Mouse (Mus musculus): ENCODE measurements around the gene Cntnap2. TPM values are rescaled to one million over a fixed set of nuclear protein-coding genes. Genes with fewer than 3 reads are reported as not detected.

Cntnap2 gene
- polyA plus RNA-seq, 1 experiment from 2014 or later: 19.5 TPM

DNA sequence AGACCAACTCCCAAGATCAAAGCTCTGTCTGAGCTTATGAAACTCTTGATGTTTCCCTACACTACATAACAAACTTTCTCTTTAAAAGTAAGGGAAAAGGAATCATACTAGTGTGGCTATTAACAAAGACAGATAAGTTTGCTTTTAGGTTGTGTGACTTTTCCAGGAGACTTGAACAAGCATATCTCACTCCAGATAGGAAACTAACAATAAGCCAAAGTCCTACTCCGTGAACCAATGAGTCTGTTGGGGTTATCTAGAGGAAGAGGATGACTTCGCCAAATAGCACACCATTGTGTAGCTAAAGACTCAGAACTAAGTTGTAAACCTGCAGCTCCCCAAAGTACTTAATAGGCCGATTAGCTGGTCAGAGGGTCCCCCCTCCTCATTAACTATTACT, 1860.8 kb downstream of the Cntnap2 start:
- Histone ChIP-seq H3K9ac (ENCODE audit: low read depth, low read length) (no peak overlapping the region), H3K27me3 (ENCODE audit: control insufficient read depth, insufficient read depth, low read length) (no peaks in the 10 kb centered on the region), H3K36me3 (ENCODE audit: control insufficient read depth, insufficient read depth, low read length) (no peaks in the 10 kb centered on the region), H3K4me1 (replicated peaks; ENCODE audit: control insufficient read depth, insufficient read depth, low read length) (no peaks in the 10 kb centered on the region), H3K27ac (ENCODE audit: low read depth, low read length) (no peak overlapping the region), H3K4me2 (replicated peaks; ENCODE audit: low read depth, low read length) (no peak overlapping the region), H3K9me3 (ENCODE audit: control insufficient read depth, low read length) (no peaks in the 10 kb centered on the region), H3K4me3 (ENCODE audit: low read depth, low read length) (no peak overlapping the region)
- ATAC-seq (ENCODE audit: low FRiP score) (no peak), DNase-seq (ENCODE audit: low spot score) (no peak)
- 84% methylated on average over 3 of the region's 3 CpGs for WGBS

DNA sequence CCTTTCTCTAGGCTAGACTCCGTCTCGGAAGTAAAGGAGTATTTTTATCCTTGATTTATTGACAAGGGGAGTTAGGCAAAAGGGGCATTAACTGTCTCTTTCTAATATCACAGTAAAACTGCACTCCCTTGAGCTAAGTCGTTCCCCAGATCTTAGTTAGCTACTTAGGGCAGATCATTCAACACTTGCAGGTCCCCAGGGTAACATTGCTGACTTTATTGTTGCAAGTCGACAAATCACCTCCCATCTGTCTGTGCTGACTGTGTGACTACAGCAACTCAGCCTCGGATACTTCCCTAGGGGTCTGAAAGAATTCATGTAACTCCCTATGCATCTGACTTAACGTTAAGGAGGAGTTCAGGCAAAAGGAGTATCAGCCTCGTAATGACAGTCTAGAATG, 1865.6 kb downstream of the Cntnap2 start:
- no peaks in the 10 kb centered on the region for H3K27me3 ChIP-seq (ENCODE audit: control insufficient read depth, insufficient read depth, low read length)
- H3K36me3 ChIP-seq (ENCODE audit: control insufficient read depth, insufficient read depth, low read length): no peaks in the 10 kb centered on the region
- no peaks in the 10 kb centered on the region for H3K9me3 ChIP-seq (ENCODE audit: control insufficient read depth, low read length)
- H3K4me1 ChIP-seq (replicated peaks; ENCODE audit: control insufficient read depth, insufficient read depth, low read length): no peaks in the 10 kb centered on the region
- ATAC-seq (ENCODE audit: low FRiP score): no peak
- no peak overlapping the region for H3K9ac ChIP-seq (ENCODE audit: low read depth, low read length)
- WGBS: 56% methylated on average over 7 of the region's 7 CpGs
- H3K4me2 ChIP-seq (replicated peaks; ENCODE audit: low read depth, low read length): no peak overlapping the region
- no peak overlapping the region for H3K27ac ChIP-seq (ENCODE audit: low read depth, low read length)
- DNase-seq (ENCODE audit: low spot score): no peak
- H3K4me3 ChIP-seq (ENCODE audit: low read depth, low read length): no peak overlapping the region

- Histone ChIP-seq H3K36me3 (ENCODE audit: control insufficient read depth, insufficient read depth, low read length) (no peaks in the 10 kb centered on the region), H3K27ac (ENCODE audit: low read depth, low read length) (no peak overlapping the region), H3K4me3 (ENCODE audit: low read depth, low read length) (no peak overlapping the region), H3K4me2 (replicated peaks; ENCODE audit: low read depth, low read length) (no peak overlapping the region), H3K9me3 (ENCODE audit: control insufficient read depth, low read length) (no peaks in the 10 kb centered on the region), H3K27me3 (ENCODE audit: control insufficient read depth, insufficient read depth, low read length) (no peaks in the 10 kb centered on the region), H3K4me1 (replicated peaks; ENCODE audit: control insufficient read depth, insufficient read depth, low read length) (no peaks in the 10 kb centered on the region), H3K9ac (ENCODE audit: low read depth, low read length) (no peak overlapping the region)
- WGBS: 78% methylated on average over 4 of the region's 4 CpGs
- ATAC-seq (ENCODE audit: low FRiP score): no peak
- DNase-seq (ENCODE audit: low spot score): no peak
Measured at GRCm38 (mm10) chr6:46945703-46946102, 1886.5 kb downstream of the Cntnap2 start.

DNA sequence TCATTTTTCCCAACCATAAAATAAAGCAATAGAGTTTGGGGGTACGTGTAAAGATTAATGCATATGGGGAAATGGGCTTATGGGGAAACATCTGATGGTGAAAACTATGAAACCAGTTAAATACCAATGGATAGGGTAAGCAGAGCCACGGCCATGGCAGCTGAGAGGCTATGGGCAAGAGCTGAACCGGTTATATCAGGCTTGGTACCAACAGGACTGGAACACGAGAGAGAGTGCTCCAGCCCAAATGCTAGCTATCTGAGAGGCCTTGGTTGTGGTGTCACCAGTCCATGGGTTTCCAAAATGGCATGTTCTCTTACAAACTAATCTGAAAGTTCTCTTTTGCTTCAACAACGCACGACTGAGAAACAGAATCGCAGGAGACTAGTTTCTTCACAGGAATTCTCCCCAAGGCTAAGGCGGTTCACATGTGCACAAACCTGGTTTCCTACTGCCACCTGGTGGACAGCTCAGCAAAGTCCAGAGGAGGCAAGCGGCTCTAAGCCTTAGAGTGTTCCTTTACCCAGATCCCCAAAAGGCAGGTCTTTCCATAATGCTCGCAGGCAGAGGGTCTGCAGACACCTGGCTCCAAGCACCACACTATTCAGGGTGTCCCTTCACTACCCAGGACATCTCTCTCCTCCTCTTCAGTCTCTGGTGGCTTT, 1902.0 kb downstream of the Cntnap2 start:
- Histone ChIP-seq H3K9me3 (ENCODE audit: control insufficient read depth, low read length) (no peaks in the 10 kb centered on the region), H3K27me3 (ENCODE audit: control insufficient read depth, insufficient read depth, low read length) (no peaks in the 10 kb centered on the region), H3K4me2 (replicated peaks; ENCODE audit: low read depth, low read length) (no peak overlapping the region), H3K9ac (ENCODE audit: low read depth, low read length) (no peak overlapping the region), H3K36me3 (ENCODE audit: control insufficient read depth, insufficient read depth, low read length) (no peaks in the 10 kb centered on the region), H3K27ac (ENCODE audit: low read depth, low read length) (no peak overlapping the region), H3K4me1 (replicated peaks; ENCODE audit: control insufficient read depth, insufficient read depth, low read length) (no peaks in the 10 kb centered on the region), H3K4me3 (ENCODE audit: low read depth, low read length) (no peak overlapping the region)
- ATAC-seq (ENCODE audit: low FRiP score) (peak; percentile 96), DNase-seq (ENCODE audit: low spot score) (peak; percentile 88)
- WGBS: 41% methylated on average over 10 of the region's 10 CpGs

GRCm38 (mm10) chr6:46963261-46963660, 1904.1 kb downstream of the Cntnap2 start:
- ATAC-seq (ENCODE audit: low FRiP score): no peak
- WGBS: 68% methylated on average over 2 of the region's 2 CpGs

GRCm38 (mm10) chr6:46963693-46964092, 1904.5 kb downstream of the Cntnap2 start:
- WGBS: 65% methylated on average over 3 of the region's 3 CpGs

More at GRCm38 (mm10) chr6:46963261-46963660, 1904.1 kb downstream of the Cntnap2 start:
- no peaks in the 10 kb centered on the region for H3K9me3 ChIP-seq (ENCODE audit: control insufficient read depth, low read length)
- H3K27me3 ChIP-seq (ENCODE audit: control insufficient read depth, insufficient read depth, low read length): no peaks in the 10 kb centered on the region
- H3K4me1 ChIP-seq (replicated peaks; ENCODE audit: control insufficient read depth, insufficient read depth, low read length): no peaks in the 10 kb centered on the region
- H3K4me3 ChIP-seq (ENCODE audit: low read depth, low read length): no peak overlapping the region
- H3K9ac ChIP-seq (ENCODE audit: low read depth, low read length): no peak overlapping the region
- H3K4me2 ChIP-seq (replicated peaks; ENCODE audit: low read depth, low read length): no peak overlapping the region
- DNase-seq (ENCODE audit: low spot score): no peak
- H3K36me3 ChIP-seq (ENCODE audit: control insufficient read depth, insufficient read depth, low read length): no peaks in the 10 kb centered on the region
- no peak overlapping the region for H3K27ac ChIP-seq (ENCODE audit: low read depth, low read length)

GRCm38 (mm10) chr6:46972640-46973039, 1913.5 kb downstream of the Cntnap2 start:
- ATAC-seq (ENCODE audit: low FRiP score) (no peak), DNase-seq (ENCODE audit: low spot score) (no peak)
- Histone ChIP-seq H3K27ac (ENCODE audit: low read depth, low read length) (no peak overlapping the region), H3K4me2 (replicated peaks; ENCODE audit: low read depth, low read length) (no peak overlapping the region), H3K36me3 (ENCODE audit: control insufficient read depth, insufficient read depth, low read length) (no peaks in the 10 kb centered on the region), H3K9ac (ENCODE audit: low read depth, low read length) (no peak overlapping the region), H3K4me3 (ENCODE audit: low read depth, low read length) (no peak overlapping the region), H3K4me1 (replicated peaks; ENCODE audit: control insufficient read depth, insufficient read depth, low read length) (no peaks in the 10 kb centered on the region), H3K27me3 (ENCODE audit: control insufficient read depth, insufficient read depth, low read length) (no peaks in the 10 kb centered on the region), H3K9me3 (ENCODE audit: control insufficient read depth, low read length) (no peaks in the 10 kb centered on the region)
- 72% methylated on average over 2 of the region's 2 CpGs for WGBS

More at GRCm38 (mm10) chr6:46963693-46964092, 1904.5 kb downstream of the Cntnap2 start:
- Histone ChIP-seq H3K27ac (ENCODE audit: low read depth, low read length) (no peak overlapping the region), H3K36me3 (ENCODE audit: control insufficient read depth, insufficient read depth, low read length) (no peaks in the 10 kb centered on the region), H3K9ac (ENCODE audit: low read depth, low read length) (no peak overlapping the region), H3K4me2 (replicated peaks; ENCODE audit: low read depth, low read length) (no peak overlapping the region), H3K4me3 (ENCODE audit: low read depth, low read length) (no peak overlapping the region), H3K9me3 (ENCODE audit: control insufficient read depth, low read length) (no peaks in the 10 kb centered on the region), H3K27me3 (ENCODE audit: control insufficient read depth, insufficient read depth, low read length) (no peaks in the 10 kb centered on the region), H3K4me1 (replicated peaks; ENCODE audit: control insufficient read depth, insufficient read depth, low read length) (no peaks in the 10 kb centered on the region)
- ATAC-seq (ENCODE audit: low FRiP score): no peak
- no peak for DNase-seq (ENCODE audit: low spot score)

DNA sequence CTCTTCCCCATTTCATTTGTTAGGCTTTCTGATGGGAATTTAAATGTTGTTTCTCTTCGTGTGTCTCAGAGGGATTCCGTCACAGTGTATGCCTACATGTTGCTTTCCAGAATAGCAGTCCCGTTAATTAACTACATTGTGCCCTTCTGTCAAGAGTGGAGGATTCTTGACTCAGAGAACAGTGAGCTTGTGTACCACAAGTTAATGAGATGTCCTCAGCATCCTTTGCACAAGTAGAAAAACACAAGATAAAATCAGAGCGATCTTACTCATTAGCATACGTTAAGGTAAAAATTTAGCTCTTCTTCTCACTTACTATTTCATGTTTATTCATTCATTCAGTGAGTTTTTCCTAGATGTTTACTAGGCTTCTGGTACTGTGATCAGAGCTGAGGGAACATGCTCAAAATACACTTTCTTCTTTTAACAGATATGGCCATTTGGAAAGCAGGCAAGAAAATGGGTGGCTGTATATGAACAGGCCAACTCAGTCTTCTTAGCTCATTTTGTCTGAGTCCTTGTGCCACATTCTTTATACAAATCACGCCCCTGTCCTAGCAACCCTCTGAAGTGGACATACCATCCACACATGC, 1936.9 kb downstream of the Cntnap2 start:
- DNase-seq (ENCODE audit: low spot score): no peak
- 87% methylated on average over 6 of the region's 6 CpGs for WGBS
- no peaks in the 10 kb centered on the region for H3K27me3 ChIP-seq (ENCODE audit: control insufficient read depth, insufficient read depth, low read length)
- no peaks in the 10 kb centered on the region for H3K9me3 ChIP-seq (ENCODE audit: control insufficient read depth, low read length)
- H3K9ac ChIP-seq (ENCODE audit: low read depth, low read length): no peak overlapping the region
- H3K4me2 ChIP-seq (replicated peaks; ENCODE audit: low read depth, low read length): no peak overlapping the region
- ATAC-seq (ENCODE audit: low FRiP score): no peak
- H3K27ac ChIP-seq (ENCODE audit: low read depth, low read length): no peak overlapping the region
- H3K36me3 ChIP-seq (ENCODE audit: control insufficient read depth, insufficient read depth, low read length): no peaks in the 10 kb centered on the region
- H3K4me1 ChIP-seq (replicated peaks; ENCODE audit: control insufficient read depth, insufficient read depth, low read length): no peaks in the 10 kb centered on the region
- no peak overlapping the region for H3K4me3 ChIP-seq (ENCODE audit: low read depth, low read length)

GRCm38 (mm10) chr6:47004430-47004829, 1945.3 kb downstream of the Cntnap2 start:
- H3K36me3 ChIP-seq (ENCODE audit: control insufficient read depth, insufficient read depth, low read length): no peaks in the 10 kb centered on the region
- H3K9me3 ChIP-seq (ENCODE audit: control insufficient read depth, low read length): no peaks in the 10 kb centered on the region
- H3K4me3 ChIP-seq (ENCODE audit: low read depth, low read length): no peak overlapping the region
- DNase-seq (ENCODE audit: low spot score) (no peak), ATAC-seq (ENCODE audit: low FRiP score) (no peak)
- no peaks in the 10 kb centered on the region for H3K27me3 ChIP-seq (ENCODE audit: control insufficient read depth, insufficient read depth, low read length)
- no peak overlapping the region for H3K4me2 ChIP-seq (replicated peaks; ENCODE audit: low read depth, low read length)
- H3K4me1 ChIP-seq (replicated peaks; ENCODE audit: control insufficient read depth, insufficient read depth, low read length): no peaks in the 10 kb centered on the region
- no peak overlapping the region for H3K27ac ChIP-seq (ENCODE audit: low read depth, low read length)
- no peak overlapping the region for H3K9ac ChIP-seq (ENCODE audit: low read depth, low read length)
- 78% methylated on average over 3 of the region's 3 CpGs for WGBS

All from hindbrain, embryonic 11.5 days (tissue).